Comparison of ENCODE assay signal across 18 mouse cellular contexts in the genomic region with DNA sequence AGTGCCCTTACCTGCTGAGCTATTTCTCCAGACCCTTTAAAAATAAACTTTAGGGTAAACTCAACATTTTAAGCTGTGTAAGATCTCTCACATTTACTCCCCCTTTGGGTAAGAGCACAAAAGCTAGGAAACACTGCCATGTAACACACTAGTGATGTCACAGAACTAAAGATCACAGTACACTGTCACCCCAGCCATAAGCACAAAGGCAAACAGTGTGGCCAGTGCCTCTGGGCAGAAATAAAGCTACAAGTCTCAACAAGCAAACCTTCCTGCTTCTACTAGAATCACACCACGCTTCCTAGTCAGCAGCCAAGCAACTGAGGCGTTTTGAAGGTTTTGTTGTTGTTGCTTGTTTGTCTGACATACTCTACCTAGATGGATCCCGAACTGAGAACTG.
"Had no signal": no experiment of that assay in that cellular context is flagged by ENCODE, and none has a peak within 500 bp of the region (broad histone marks: within the 10 kb centered on the region; RNA-seq: fewer than 3 reads in every experiment).

No protein-coding gene starts in this region.

- H3K9ac ChIP-seq: kidney, embryonic 15.5 days; limb, embryonic 12.5 days; liver, embryonic 13.5 days; lung, embryonic 14.5 days; midbrain, embryonic 15.5 days; neural tube, embryonic 12.5 days had no signal

- DNase-seq: kidney, adult 2 months; kidney, postnatal 14 days; layer of hippocampus, adult 9-11 months; layer of hippocampus, postnatal 36 days; liver, embryonic 13.5 days; lung, embryonic 14.5 days; lung, postnatal 10 days; thymus, adult 2 months; thymus, postnatal 25 days had no signal

- H3K9me3 ChIP-seq: kidney, embryonic 15.5 days; limb, embryonic 12.5 days; liver, embryonic 13.5 days; midbrain, embryonic 15.5 days; neural tube, embryonic 12.5 days had no signal

- H3K4me3 ChIP-seq: kidney, embryonic 15.5 days; limb, embryonic 12.5 days; liver, embryonic 13.5 days; megakaryocyte, embryonic 14.5 days; midbrain, embryonic 15.5 days; neural tube, embryonic 12.5 days had no signal

- ATAC-seq: intestine, embryonic 16.5 days; midbrain, embryonic 15.5 days had no signal

- H3K4me2 ChIP-seq: kidney, embryonic 15.5 days; limb, embryonic 12.5 days; liver, embryonic 13.5 days; lung, embryonic 14.5 days; midbrain, embryonic 11.5 days; midbrain, embryonic 15.5 days; neural tube, embryonic 12.5 days had no signal

- H3K27ac ChIP-seq: kidney, embryonic 15.5 days; limb, embryonic 12.5 days; liver, embryonic 13.5 days; macrophage; midbrain, embryonic 15.5 days; neural tube, embryonic 12.5 days; stomach, postnatal 0 days had no signal

- H3K27me3 ChIP-seq: kidney, embryonic 15.5 days; limb, embryonic 12.5 days; liver, embryonic 13.5 days; megakaryocyte, embryonic 14.5 days; midbrain, embryonic 15.5 days; neural tube, embryonic 12.5 days had no signal
